Mouse (Mus musculus) thymus, adult 18-20 months (tissue): ENCODE data around the gene Rbfox3.
A peak's percentile ranks its signal among the peaks of the same experiment; 100 is the strongest.

Source experiments
- DNase-seq, 2 experiments: peaks; one replicate each; pipeline ENCODE4 v3.0.0; 2022; ENCODE audit warnings: mixed read lengths in 2 of 2

Rbfox3 gene

GRCm38 (mm10) chr11:118653521-118654318 is 257.7 kb downstream of the Rbfox3 start:
- DNase-seq = no peak

GRCm38 (mm10) chr11:118652401-118653240 is 258.8 kb downstream of the Rbfox3 start:
- no peak for DNase-seq

GRCm38 (mm10) chr11:118648369-118648768 is 263.0 kb downstream of the Rbfox3 start:
- no peak for DNase-seq

- DNase-seq = no peak
These were observed 264.5 kb downstream of the Rbfox3 start for GRCm38 (mm10) chr11:118646864-118647263.

- no peak for DNase-seq
These were observed 266.2 kb downstream of the Rbfox3 start for GRCm38 (mm10) chr11:118645158-118645557.

GRCm38 (mm10) chr11:118640706-118641105 is 270.7 kb downstream of the Rbfox3 start:
- DNase-seq = no peak

GRCm38 (mm10) chr11:118637718-118638117 is 273.7 kb downstream of the Rbfox3 start:
- no peak for DNase-seq

- no peak for DNase-seq
These were observed 276.8 kb downstream of the Rbfox3 start for GRCm38 (mm10) chr11:118634647-118635046.

GRCm38 (mm10) chr11:118629718-118630117 is 281.7 kb downstream of the Rbfox3 start:
- DNase-seq = no peak

- no peak for DNase-seq
These were observed 283.9 kb downstream of the Rbfox3 start for GRCm38 (mm10) chr11:118627541-118627940.

- DNase-seq = no peak
These were observed 290.5 kb downstream of the Rbfox3 start for GRCm38 (mm10) chr11:118620869-118621268.

- no peak for DNase-seq
These were observed 297.3 kb downstream of the Rbfox3 start for GRCm38 (mm10) chr11:118614126-118614525.

- no peak for DNase-seq
These were observed 301.3 kb downstream of the Rbfox3 start for GRCm38 (mm10) chr11:118610128-118610527.

- no peak for DNase-seq
These were observed 302.0 kb downstream of the Rbfox3 start for GRCm38 (mm10) chr11:118609236-118610000.

GRCm38 (mm10) chr11:118607927-118608326 is 303.5 kb downstream of the Rbfox3 start:
- DNase-seq = no peak

GRCm38 (mm10) chr11:118605570-118605969 is 305.8 kb downstream of the Rbfox3 start:
- no peak for DNase-seq

GRCm38 (mm10) chr11:118604206-118604605 is 307.2 kb downstream of the Rbfox3 start:
- DNase-seq = no peak

- peak; percentile 5 for DNase-seq
These were observed 308.3 kb downstream of the Rbfox3 start for GRCm38 (mm10) chr11:118603126-118603525.

- no peak for DNase-seq
These were observed 309.9 kb downstream of the Rbfox3 start for GRCm38 (mm10) chr11:118601484-118601883.

- DNase-seq = no peak
These were observed 311.2 kb downstream of the Rbfox3 start for GRCm38 (mm10) chr11:118600168-118600567.

- no peak for DNase-seq
These were observed 312.7 kb downstream of the Rbfox3 start for GRCm38 (mm10) chr11:118598726-118599125.

GRCm38 (mm10) chr11:118584826-118585225 is 326.6 kb downstream of the Rbfox3 start:
- peak; percentile 11 to 28 for DNase-seq

- no peak for DNase-seq
These were observed 327.4 kb downstream of the Rbfox3 start for GRCm38 (mm10) chr11:118583989-118584388.
